ENCODE assay signal across 8 mouse cellular contexts in genomic region chr1:171262594-171263130, GRCm38 (mm10). TPM values are rescaled to one million over a fixed set of nuclear protein-coding genes. Genes with fewer than 3 reads are reported as not detected.
DNase-seq lines count a peak whose midpoint lies in the region; ATAC-seq lines count a peak whose summit lies in the region.

No protein-coding gene starts in this region.

- intact Hi-C loops in left cerebral cortex, postnatal 25 days (cut with DNase I) = no loop called here

- peak; percentile 80 for DNase-seq in adrenal gland, postnatal 14 days
- no peak for DNase-seq in adrenal gland, adult 8-10 months
- DNase-seq in embryo, embryonic 10.5 days (ENCODE audit: low spot score) = peak; percentile 37
- peak; percentile 83 to 95 for DNase-seq in left cerebral cortex, postnatal 25 days (ENCODE audit: low spot score in 2 of 2)
- DNase-seq in midbrain, embryonic 10.5 days (ENCODE audit: low spot score) = no peak

- peaks cover 5% of the 10 kb centered on the region; the same call in 1 of the 2 replicates for H3K36me3 ChIP-seq in intestine, embryonic 15.5 days
- peaks cover 14% of the 10 kb centered on the region for H3K36me3 ChIP-seq in midbrain, embryonic 10.5 days
- no peaks in the 10 kb centered on the region for H3K36me3 ChIP-seq in stomach, embryonic 16.5 days (ENCODE audit: control insufficient read depth, insufficient read depth, low read length)

- H3K9ac ChIP-seq in intestine, embryonic 15.5 days = peak overlapping the region; percentile 20; the same call in 1 of the 2 replicates
- peak overlapping the region; percentile 43 for H3K9ac ChIP-seq in stomach, embryonic 16.5 days (ENCODE audit: low read length)

- H3K4me2 ChIP-seq in intestine, embryonic 15.5 days (replicated peaks) = peak overlapping the region; percentile 54
- H3K4me2 ChIP-seq in stomach, embryonic 16.5 days (ENCODE audit: low read depth, low read length) = peak overlapping the region; percentile 54

- peaks cover 11% of the 10 kb centered on the region for H3K4me1 ChIP-seq in intestine, embryonic 15.5 days (replicated peaks)
- H3K4me1 ChIP-seq in midbrain, embryonic 10.5 days = peaks cover 21% of the 10 kb centered on the region
- H3K4me1 ChIP-seq in stomach, embryonic 16.5 days (ENCODE audit: control insufficient read depth, insufficient read depth, low read length) = peaks cover 23% of the 10 kb centered on the region

- H3K4me3 ChIP-seq in intestine, embryonic 15.5 days (replicated peaks) = peak overlapping the region; percentile 6
- peak overlapping the region; percentile 44 for H3K4me3 ChIP-seq in midbrain, embryonic 10.5 days
- peak overlapping the region; percentile 28 for H3K4me3 ChIP-seq in stomach, embryonic 16.5 days (replicated peaks; ENCODE audit: low read length)

- H3K27ac ChIP-seq in intestine, embryonic 15.5 days = peak overlapping the region; percentile 88
- peak overlapping the region; percentile 72 for H3K27ac ChIP-seq in midbrain, embryonic 10.5 days (replicated peaks)
- peak overlapping the region; percentile 96 for H3K27ac ChIP-seq in stomach, embryonic 16.5 days (ENCODE audit: low read length)

- peak; percentile 66 for ATAC-seq in granulocyte monocyte progenitor cell, adult 5-6 weeks (replicated peaks; ENCODE audit: poor library complexity, severe bottlenecking)
- ATAC-seq in intestine, embryonic 15.5 days = peak; percentile 71
- peak; percentile 80 for ATAC-seq in stomach, embryonic 16.5 days (ENCODE audit: insufficient read depth, low FRiP score)

- no peaks in the 10 kb centered on the region for H3K27me3 ChIP-seq in intestine, embryonic 15.5 days (replicated peaks)
- no peaks in the 10 kb centered on the region for H3K27me3 ChIP-seq in midbrain, embryonic 10.5 days (ENCODE audit: low read depth, poor library complexity, severe bottlenecking)
- H3K27me3 ChIP-seq in stomach, embryonic 16.5 days (ENCODE audit: control insufficient read depth, insufficient read depth, low read length) = no peaks in the 10 kb centered on the region

- 8% methylated on average over 8 of the region's 8 CpGs for WGBS in intestine, embryonic 15.5 days
- WGBS in midbrain, embryonic 10.5 days = 12% methylated on average over 8 of the region's 8 CpGs
- WGBS in stomach, embryonic 16.5 days = 2% methylated on average over 8 of the region's 8 CpGs

- H3K9me3 ChIP-seq in intestine, embryonic 15.5 days = no peaks in the 10 kb centered on the region
- no peaks in the 10 kb centered on the region for H3K9me3 ChIP-seq in midbrain, embryonic 10.5 days (replicated peaks)
- H3K9me3 ChIP-seq in stomach, embryonic 16.5 days (replicated peaks; ENCODE audit: control insufficient read depth, low read length) = no peaks in the 10 kb centered on the region

RNA-seq across cellular contexts. Expression of gene B4galt3, which starts 7.5 kb away (rescaled TPM):
- total RNA-seq in adrenal gland, postnatal 14 days (2021) = 31.1 and 34.1 TPM in 2 replicates
- 10 to 100 TPM; 28.5 to 44.8 (median 43.0) TPM for total RNA-seq in adrenal gland, adult 8-10 months (2022)
- 24.7 and 25.6 TPM in 2 replicates for total RNA-seq in granulocyte monocyte progenitor cell, adult 5-6 weeks (2014; fragmentation: Nextera tagmentation)
- 14.7 and 19.0 TPM in 2 replicates for total RNA-seq in granulocyte monocyte progenitor cell, adult 5-6 weeks (2017)
- polyA plus RNA-seq in intestine, embryonic 15.5 days (2015; fragmentation: Nextera tagmentation; extraction: Ambion mirVana) = 54.2 and 54.5 TPM in 2 replicates
- 10 to 100 TPM; 58.1 to 63.6 TPM for total RNA-seq in left cerebral cortex, postnatal 25 days (2021)
- 63.5 and 69.5 TPM in 2 replicates for polyA plus RNA-seq in midbrain, embryonic 10.5 days (2016; fragmentation: Nextera tagmentation; extraction: Ambion mirVana)
- 70.6 and 71.5 TPM in 2 replicates for polyA plus RNA-seq in stomach, embryonic 16.5 days (2015; fragmentation: Nextera tagmentation; extraction: Ambion mirVana)

RNA-seq across cellular contexts. Expression of gene Ndufs2, which starts 11.5 kb away (rescaled TPM):
- total RNA-seq in adrenal gland, postnatal 14 days (2021) = 875 and 896 TPM in 2 replicates
- total RNA-seq in adrenal gland, adult 8-10 months (2022) = 100 to 1,000 TPM; 609 to 713 (median 672) TPM
- total RNA-seq in granulocyte monocyte progenitor cell, adult 5-6 weeks (2014; fragmentation: Nextera tagmentation) = 270 and 271 TPM in 2 replicates
- 358 and 391 TPM in 2 replicates for total RNA-seq in granulocyte monocyte progenitor cell, adult 5-6 weeks (2017)
- 304 and 326 TPM in 2 replicates for polyA plus RNA-seq in intestine, embryonic 15.5 days (2015; fragmentation: Nextera tagmentation; extraction: Ambion mirVana)
- total RNA-seq in left cerebral cortex, postnatal 25 days (2021) = 100 to 1,000 TPM; 258 to 278 TPM
- 267 and 268 TPM in 2 replicates for polyA plus RNA-seq in midbrain, embryonic 10.5 days (2016; fragmentation: Nextera tagmentation; extraction: Ambion mirVana)
- polyA plus RNA-seq in stomach, embryonic 16.5 days (2015; fragmentation: Nextera tagmentation; extraction: Ambion mirVana) = 259 and 260 TPM in 2 replicates

RNA-seq across cellular contexts. Expression of gene Adamts4, which starts 12.4 kb away (rescaled TPM):
- total RNA-seq in adrenal gland, postnatal 14 days (2021) = 3.1 and 3.4 TPM in 2 replicates
- under 1 TPM; 0.46 to 0.80 (median 0.60) TPM for total RNA-seq in adrenal gland, adult 8-10 months (2022)
- not detected in 2 replicates for total RNA-seq in granulocyte monocyte progenitor cell, adult 5-6 weeks (2014; fragmentation: Nextera tagmentation)
- not detected in 2 replicates for total RNA-seq in granulocyte monocyte progenitor cell, adult 5-6 weeks (2017)
- polyA plus RNA-seq in intestine, embryonic 15.5 days (2015; fragmentation: Nextera tagmentation; extraction: Ambion mirVana) = 6.3 and 6.8 TPM in 2 replicates
- total RNA-seq in left cerebral cortex, postnatal 25 days (2021) = 10 to 100 TPM; 10.9 to 12.8 TPM
- polyA plus RNA-seq in midbrain, embryonic 10.5 days (2016; fragmentation: Nextera tagmentation; extraction: Ambion mirVana) = 9.9 and 10.9 TPM in 2 replicates
- 11.0 and 12.8 TPM in 2 replicates for polyA plus RNA-seq in stomach, embryonic 16.5 days (2015; fragmentation: Nextera tagmentation; extraction: Ambion mirVana)

RNA-seq across cellular contexts. Expression of gene Ppox, which starts 18.3 kb away (rescaled TPM):
- 34.8 and 38.1 TPM in 2 replicates for total RNA-seq in adrenal gland, postnatal 14 days (2021)
- total RNA-seq in adrenal gland, adult 8-10 months (2022) = 10 to 100 TPM; 39.7 to 86.2 (median 65.6) TPM
- 22.5 and 37.6 TPM in 2 replicates for total RNA-seq in granulocyte monocyte progenitor cell, adult 5-6 weeks (2014; fragmentation: Nextera tagmentation)
- 16.8 and 25.3 TPM in 2 replicates for total RNA-seq in granulocyte monocyte progenitor cell, adult 5-6 weeks (2017)
- 38.7 and 40.9 TPM in 2 replicates for polyA plus RNA-seq in intestine, embryonic 15.5 days (2015; fragmentation: Nextera tagmentation; extraction: Ambion mirVana)
- total RNA-seq in left cerebral cortex, postnatal 25 days (2021) = 10 to 100 TPM; 19.9 to 29.4 TPM
- 53.0 and 63.9 TPM in 2 replicates for polyA plus RNA-seq in midbrain, embryonic 10.5 days (2016; fragmentation: Nextera tagmentation; extraction: Ambion mirVana)
- polyA plus RNA-seq in stomach, embryonic 16.5 days (2015; fragmentation: Nextera tagmentation; extraction: Ambion mirVana) = 44.6 and 54.5 TPM in 2 replicates

RNA-seq across cellular contexts. Expression of gene Usp21, which starts 25.1 kb away (rescaled TPM):
- 36.5 and 37.2 TPM in 2 replicates for total RNA-seq in adrenal gland, postnatal 14 days (2021)
- 10 to 100 TPM; 39.3 to 64.7 (median 52.0) TPM for total RNA-seq in adrenal gland, adult 8-10 months (2022)
- total RNA-seq in granulocyte monocyte progenitor cell, adult 5-6 weeks (2014; fragmentation: Nextera tagmentation) = 34.7 and 37.6 TPM in 2 replicates
- 20.0 and 22.8 TPM in 2 replicates for total RNA-seq in granulocyte monocyte progenitor cell, adult 5-6 weeks (2017)
- polyA plus RNA-seq in intestine, embryonic 15.5 days (2015; fragmentation: Nextera tagmentation; extraction: Ambion mirVana) = 56.0 and 57.2 TPM in 2 replicates
- 10 to 100 TPM; 59.6 to 64.1 TPM for total RNA-seq in left cerebral cortex, postnatal 25 days (2021)
- polyA plus RNA-seq in midbrain, embryonic 10.5 days (2016; fragmentation: Nextera tagmentation; extraction: Ambion mirVana) = 102 and 109 TPM in 2 replicates
- polyA plus RNA-seq in stomach, embryonic 16.5 days (2015; fragmentation: Nextera tagmentation; extraction: Ambion mirVana) = 54.9 and 59.1 TPM in 2 replicates

Comparison
In these comparisons a context has a peak if more than half of its experiments do, and no peak if none do; other contexts are left out.
1. DNase-seq: peak in adrenal gland, postnatal 14 days (single experiment), embryo, embryonic 10.5 days (single experiment) and left cerebral cortex, postnatal 25 days (2 of 2); none in adrenal gland, adult 8-10 months (single experiment) and midbrain, embryonic 10.5 days (single experiment).
2. Peak in every context shown above with its lines, with median percentiles within 50 percentile points of each other: ATAC-seq, H3K27ac ChIP-seq and H3K4me3 ChIP-seq.